Mouse (Mus musculus) 3T3-L1 (cell line): Measurements from ENCODE around the gene P4htm.

Experiments used
- DNase-seq: peaks from one replicate; pipeline ENCODE4 v3.0.0-alpha.2; 2015; ENCODE audit warnings: low read depth, low spot score

P4htm gene

GRCm38 (mm10) chr9:108577934-108578544 is 19.4 kb downstream of the P4htm start:
- peak; percentile 68 for DNase-seq

- no peak for DNase-seq
Observed at GRCm38 (mm10) chr9:108577025-108577424, 20.4 kb downstream of the P4htm start.

- DNase-seq: no peak
Observed at GRCm38 (mm10) chr9:108575321-108576297, 21.9 kb downstream of the P4htm start.

- no peak for DNase-seq
Observed at GRCm38 (mm10) chr9:108574921-108575320, 22.5 kb downstream of the P4htm start.

- peak; percentile 60 for DNase-seq
Observed at GRCm38 (mm10) chr9:108573774-108574690, 23.4 kb downstream of the P4htm start.

- DNase-seq: no peak
Observed at GRCm38 (mm10) chr9:108572321-108572720, 25.1 kb downstream of the P4htm start.

GRCm38 (mm10) chr9:108571401-108571973 is 26.0 kb downstream of the P4htm start:
- no peak for DNase-seq

- peak; percentile 89 for DNase-seq
Observed at GRCm38 (mm10) chr9:108570207-108570896, 27.1 kb downstream of the P4htm start.

- peak; percentile 95 for DNase-seq
Observed at GRCm38 (mm10) chr9:108569381-108570206, 27.9 kb downstream of the P4htm start, which contains the start of gene Dalrd3. TSS of gene Dalrd3 (plus strand) at chr9:108569886.

GRCm38 (mm10) chr9:108568511-108568921 is 29.0 kb downstream of the P4htm start:
- DNase-seq: no peak

- peak; percentile 47 for DNase-seq
Observed at GRCm38 (mm10) chr9:108567931-108568419, 29.5 kb downstream of the P4htm start.

GRCm38 (mm10) chr9:108566815-108567776 is 30.4 kb downstream of the P4htm start, which contains the start of gene Ndufaf3:
TSS of gene Ndufaf3 (minus strand) at chr9:108567434.
- peak; percentile 93 for DNase-seq

- peak; percentile 27 for DNase-seq
Observed at GRCm38 (mm10) chr9:108565881-108566814, 31.3 kb downstream of the P4htm start.

GRCm38 (mm10) chr9:108564131-108564530 is 33.3 kb downstream of the P4htm start:
- no peak for DNase-seq

- no peak for DNase-seq
Observed at GRCm38 (mm10) chr9:108563671-108564070, 33.8 kb downstream of the P4htm start.

GRCm38 (mm10) chr9:108560227-108560841 is 37.1 kb downstream of the P4htm start, which contains the start of gene Impdh2:
TSS of gene Impdh2 (plus strand) at chr9:108560286.
- peak; percentile 97 for DNase-seq

GRCm38 (mm10) chr9:108559169-108559568 is 38.3 kb downstream of the P4htm start:
- DNase-seq: no peak
